Mouse (Mus musculus) naive thymus-derived CD4-positive, alpha-beta T cell, adult 2 months (primary cell): Measurements from ENCODE around the gene Dclk1.

Source experiments
- DNase-seq: peaks from one replicate; pipeline ENCODE4 v3.0.0-alpha.2; 2011; ENCODE audit warnings: low read depth

Dclk1 gene

DNA sequence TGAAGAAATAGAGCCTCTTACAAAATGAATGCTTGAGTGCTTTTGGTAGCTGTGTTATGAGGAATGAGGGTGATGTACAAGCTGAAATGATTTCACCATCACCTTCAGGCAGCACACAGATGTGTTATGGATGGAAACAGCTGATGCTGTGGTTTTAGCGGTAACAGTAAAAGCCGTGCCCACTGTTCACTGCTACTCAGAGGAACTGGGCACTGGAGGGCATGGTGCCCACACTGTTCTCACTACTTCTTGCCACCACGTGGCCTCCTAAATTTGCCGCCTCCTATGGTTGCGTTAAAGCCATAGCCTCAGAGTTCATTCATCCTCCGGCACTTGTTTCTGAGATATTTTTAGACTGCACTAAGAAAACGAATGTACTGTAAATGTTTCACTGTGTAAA, 18.0 kb downstream of the Dclk1 start:
- no peak for DNase-seq

- no peak for DNase-seq
Observed at GRCm38 (mm10) chr3:55266091-55266490, 23.9 kb downstream of the Dclk1 start.

GRCm38 (mm10) chr3:55269802-55270201, 27.6 kb downstream of the Dclk1 start:
- no peak for DNase-seq

GRCm38 (mm10) chr3:55270345-55270744, 28.2 kb downstream of the Dclk1 start:
- DNase-seq = no peak

DNA sequence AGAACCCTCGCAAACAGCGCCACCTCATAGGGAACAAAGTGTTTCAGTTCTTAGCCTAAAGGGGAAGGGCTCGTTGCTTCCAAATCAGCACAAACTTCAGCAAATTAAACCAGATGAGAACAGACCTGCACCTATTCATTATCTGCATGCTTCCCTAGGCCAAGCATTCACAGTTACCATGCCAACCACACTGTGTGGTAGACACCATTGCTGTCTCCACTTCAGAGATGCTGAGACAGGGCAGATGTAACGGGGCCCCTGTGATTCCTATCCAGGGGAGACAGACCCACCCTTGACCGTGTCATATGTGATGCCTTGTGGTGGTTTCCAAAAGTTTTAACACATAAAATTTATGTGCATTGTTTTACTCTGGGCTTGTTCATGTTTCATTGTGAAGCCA, 28.8 kb downstream of the Dclk1 start:
- DNase-seq = no peak

GRCm38 (mm10) chr3:55272536-55272935, 30.4 kb downstream of the Dclk1 start:
- DNase-seq = no peak

GRCm38 (mm10) chr3:55276446-55276845, 34.3 kb downstream of the Dclk1 start:
- DNase-seq = no peak

- DNase-seq = no peak
Observed at GRCm38 (mm10) chr3:55276851-55277250, 34.7 kb downstream of the Dclk1 start.

- no peak for DNase-seq
Observed at GRCm38 (mm10) chr3:55277829-55278228, 35.7 kb downstream of the Dclk1 start.

DNA sequence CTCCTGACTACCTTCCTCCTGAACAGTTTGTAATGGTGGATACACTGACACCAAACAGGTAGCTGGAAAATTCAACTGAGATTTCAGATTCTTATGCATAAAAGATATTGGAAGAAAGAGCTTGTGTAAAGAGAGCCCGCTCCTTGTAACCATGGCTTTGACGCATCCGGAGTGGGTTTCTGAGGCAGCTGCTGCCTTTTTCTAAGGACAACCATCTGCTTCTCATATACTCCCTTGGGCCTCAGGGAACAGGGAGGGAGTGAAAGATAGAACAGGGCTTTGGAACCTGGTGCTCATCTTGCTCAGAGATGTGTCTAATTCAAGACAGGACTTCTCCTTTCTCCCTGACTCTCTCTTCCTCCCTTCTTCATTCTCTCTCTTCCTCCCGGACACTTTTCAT, 37.8 kb downstream of the Dclk1 start:
- DNase-seq = no peak

DNA sequence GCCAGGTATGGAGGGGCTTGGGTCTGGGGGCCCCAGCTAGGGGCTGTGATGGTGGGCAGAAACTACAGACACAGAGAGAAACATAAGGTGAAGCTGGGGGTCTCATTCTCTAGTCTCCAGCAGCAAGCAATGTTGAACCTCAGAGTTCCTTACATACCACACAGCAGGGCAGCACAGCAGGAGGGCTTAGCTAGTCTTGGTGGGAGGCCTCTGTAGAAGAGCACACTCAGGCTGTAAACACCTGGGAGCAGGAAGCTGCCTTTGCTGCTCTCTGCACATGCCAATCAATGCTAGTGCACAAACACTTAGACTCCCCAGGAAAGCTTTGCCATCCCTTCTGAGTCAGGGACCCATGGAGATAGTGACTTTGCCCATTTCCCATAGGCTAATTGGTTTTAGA, 38.3 kb downstream of the Dclk1 start:
- DNase-seq = no peak

DNA sequence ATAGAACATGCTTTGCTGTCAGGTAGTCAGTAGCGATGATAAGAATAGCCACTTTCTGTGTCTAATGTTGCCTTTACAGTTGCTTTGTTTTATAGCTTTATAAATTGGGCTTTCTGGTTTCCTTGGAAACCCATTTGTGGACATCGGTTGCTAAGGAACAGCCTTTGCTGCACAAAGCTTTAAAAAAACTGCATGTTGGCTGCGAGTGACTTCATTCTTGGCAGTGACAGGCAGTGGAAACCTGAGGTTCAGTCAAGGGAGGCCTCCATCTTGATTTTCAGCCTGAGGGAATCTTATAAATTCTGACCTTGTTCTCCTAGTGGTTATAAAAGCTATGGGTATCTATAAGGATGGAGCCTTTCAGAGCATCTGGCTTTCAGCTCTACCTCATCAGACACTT, 42.1 kb downstream of the Dclk1 start:
- no peak for DNase-seq

GRCm38 (mm10) chr3:55288726-55289125, 46.6 kb downstream of the Dclk1 start:
- no peak for DNase-seq

GRCm38 (mm10) chr3:55291964-55292363, 49.8 kb downstream of the Dclk1 start:
- DNase-seq = no peak

GRCm38 (mm10) chr3:55292783-55293430, 50.7 kb downstream of the Dclk1 start:
- DNase-seq = no peak

GRCm38 (mm10) chr3:55305653-55306052, 63.5 kb downstream of the Dclk1 start:
- no peak for DNase-seq

GRCm38 (mm10) chr3:55307553-55308177, 65.5 kb downstream of the Dclk1 start:
- DNase-seq = no peak

GRCm38 (mm10) chr3:55309961-55310360, 67.8 kb downstream of the Dclk1 start:
- no peak for DNase-seq

GRCm38 (mm10) chr3:55315827-55316226, 73.7 kb downstream of the Dclk1 start:
- no peak for DNase-seq

- DNase-seq = no peak
Observed at GRCm38 (mm10) chr3:55318021-55318420, 75.9 kb downstream of the Dclk1 start.

GRCm38 (mm10) chr3:55320572-55320971, 78.4 kb downstream of the Dclk1 start:
- DNase-seq = no peak

DNA sequence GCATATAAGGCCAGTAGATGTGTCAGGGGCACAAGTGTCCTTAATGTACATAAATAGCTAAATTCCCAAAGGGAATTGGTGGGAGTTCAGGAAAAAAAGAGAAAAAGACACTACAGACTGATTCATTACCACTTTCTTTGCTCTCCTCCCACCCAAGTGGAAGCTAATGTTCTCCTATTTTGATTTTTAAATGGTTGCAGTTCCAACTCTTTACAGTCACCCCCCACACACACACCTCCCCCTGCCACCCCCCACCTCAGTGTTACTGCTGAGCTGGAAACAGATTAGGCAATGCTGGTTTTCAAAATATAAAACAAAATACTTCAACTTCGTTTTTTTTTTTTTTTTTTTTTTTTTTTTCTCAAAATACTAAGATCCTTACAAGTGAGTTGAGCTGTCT, 81.9 kb downstream of the Dclk1 start:
- no peak for DNase-seq

GRCm38 (mm10) chr3:55330496-55330895, 88.3 kb downstream of the Dclk1 start:
- no peak for DNase-seq

DNA sequence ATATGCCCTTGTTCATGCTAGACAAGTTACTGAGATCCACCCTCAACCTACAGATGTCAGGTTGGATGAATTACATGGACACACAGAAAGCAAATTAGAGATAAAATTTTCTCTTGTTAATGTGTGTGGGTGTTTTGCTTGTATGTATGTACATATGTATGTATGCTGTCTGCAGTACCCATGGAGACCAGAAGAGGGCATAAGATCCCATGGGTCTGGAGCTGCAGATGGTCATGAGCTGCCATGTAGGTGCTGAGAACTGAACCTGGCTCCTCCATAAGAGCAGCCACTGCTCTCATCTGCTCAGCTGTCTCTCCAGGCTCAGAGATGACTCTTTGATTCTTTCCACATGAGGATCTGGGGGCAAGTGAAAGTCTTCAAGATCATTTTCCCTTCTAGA, 89.5 kb downstream of the Dclk1 start:
- DNase-seq = no peak
